Mouse (Mus musculus): ENCODE data around the gene Olfr1447. TPM values are rescaled to one million over a fixed set of nuclear protein-coding genes. Genes with fewer than 3 reads are reported as not detected.

The Olfr1447 gene
- polyA plus RNA-seq (2015; fragmentation: Nextera tagmentation; extraction: Ambion mirVana) = not detected in 2 replicates

DNA sequence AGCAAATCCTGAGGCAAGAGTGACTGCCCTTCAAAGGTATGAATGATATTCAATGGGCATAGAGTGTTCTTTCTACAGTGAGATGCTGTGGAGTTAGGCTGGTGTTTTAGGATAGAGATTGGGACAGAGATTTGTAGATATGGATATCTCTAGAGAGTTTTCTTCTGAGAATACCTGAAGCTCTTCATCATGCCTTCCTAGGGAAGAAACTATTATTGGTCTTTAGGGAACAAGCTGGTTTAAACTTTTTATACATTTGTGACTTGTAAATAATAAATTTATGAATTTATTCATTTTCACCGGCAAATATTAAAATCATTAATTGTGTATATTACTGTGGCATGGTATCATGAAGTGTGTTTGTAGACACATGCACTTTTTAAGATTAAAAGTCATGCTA lies at the start of gene Olfr1447:
Gene Olfr1447, minus strand, starts transcription at position 101 of the 400 bp plus-strand sequence.
- H3K4me1 ChIP-seq (replicated peaks) = no peaks in the 10 kb centered on the region

DNA sequence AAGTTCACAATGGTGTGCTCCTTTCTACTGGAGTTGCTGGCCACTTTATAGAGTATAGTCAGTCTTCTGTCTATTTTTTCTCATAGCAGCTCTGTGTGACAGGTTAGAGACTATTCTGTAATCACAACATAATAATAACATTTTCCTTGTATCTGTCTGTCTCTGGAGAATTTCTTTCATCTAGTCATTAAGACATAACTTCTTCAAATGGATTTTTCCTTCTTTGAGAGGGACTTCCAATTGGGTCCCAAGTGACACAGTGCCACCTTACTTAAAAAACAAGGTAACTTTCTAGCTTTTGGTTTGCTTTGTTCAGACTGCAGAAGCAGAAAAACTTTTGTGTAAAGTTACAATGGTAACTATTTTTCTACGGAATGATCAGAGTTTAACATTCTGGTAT lies 46.4 kb upstream of the Olfr1447 start, which contains the start of gene Olfr1450:
Gene Olfr1450, plus strand, starts transcription at position 301 of the 400 bp plus-strand sequence.
- 90% methylated on average over 1 of the region's 1 CpGs for WGBS
- H3K36me3 ChIP-seq = no peaks in the 10 kb centered on the region
- H3K9ac ChIP-seq = no peak within 1 kb of the TSS
- H3K4me2 ChIP-seq (replicated peaks) = no peak within 1 kb of the TSS
- no peaks in the 10 kb centered on the region for H3K27me3 ChIP-seq (replicated peaks)
- H3K27ac ChIP-seq = no peak within 1 kb of the TSS
- ATAC-seq = no peak
- no peaks in the 10 kb centered on the region for H3K9me3 ChIP-seq
- no peak within 1 kb of the TSS for H3K4me3 ChIP-seq (replicated peaks)
- no peaks in the 10 kb centered on the region for H3K4me1 ChIP-seq (replicated peaks)

More for the DNA sequence above, at the start of gene Olfr1447:
- H3K27me3 ChIP-seq (replicated peaks) = no peaks in the 10 kb centered on the region
- no peaks in the 10 kb centered on the region for H3K9me3 ChIP-seq
- 90% methylated on average over 1 of the region's 1 CpGs for WGBS
- no peak within 1 kb of the TSS for H3K4me3 ChIP-seq (replicated peaks)
- no peak within 1 kb of the TSS for H3K9ac ChIP-seq
- no peaks in the 10 kb centered on the region for H3K36me3 ChIP-seq
- no peak within 1 kb of the TSS for H3K4me2 ChIP-seq (replicated peaks)
- ATAC-seq = no peak
- no peak within 1 kb of the TSS for H3K27ac ChIP-seq

DNA sequence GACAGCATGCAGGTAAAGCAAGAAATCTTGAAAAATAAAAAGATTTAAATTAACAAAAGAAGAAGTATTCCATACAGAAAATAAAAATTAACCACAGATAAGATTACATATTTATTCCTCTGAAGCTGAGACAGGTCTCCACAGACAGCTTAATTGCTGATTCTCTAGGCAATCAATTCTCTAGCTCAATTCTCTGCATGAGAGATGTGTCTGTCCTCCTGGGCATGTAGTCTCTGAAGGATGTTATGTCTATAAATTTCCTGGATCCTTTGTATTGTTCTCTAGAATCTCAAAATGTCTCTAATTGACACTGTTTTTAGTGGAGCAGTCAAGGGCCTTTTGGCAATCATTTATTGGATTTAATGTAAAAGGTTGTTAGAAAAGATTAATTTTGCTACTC lies 27.0 kb upstream of the Olfr1447 start, which contains the start of gene Olfr1449:
Gene Olfr1449, plus strand, starts transcription at position 301 of the 400 bp plus-strand sequence.
- H3K4me2 ChIP-seq (replicated peaks) = no peak within 1 kb of the TSS
- H3K9me3 ChIP-seq = no peaks in the 10 kb centered on the region
- no peak for ATAC-seq
- H3K27ac ChIP-seq = no peak within 1 kb of the TSS
- H3K27me3 ChIP-seq (replicated peaks) = no peaks in the 10 kb centered on the region
- H3K9ac ChIP-seq = no peak within 1 kb of the TSS
- H3K4me3 ChIP-seq (replicated peaks) = no peak within 1 kb of the TSS
- H3K4me1 ChIP-seq (replicated peaks) = no peaks in the 10 kb centered on the region
- H3K36me3 ChIP-seq = no peaks in the 10 kb centered on the region

DNA sequence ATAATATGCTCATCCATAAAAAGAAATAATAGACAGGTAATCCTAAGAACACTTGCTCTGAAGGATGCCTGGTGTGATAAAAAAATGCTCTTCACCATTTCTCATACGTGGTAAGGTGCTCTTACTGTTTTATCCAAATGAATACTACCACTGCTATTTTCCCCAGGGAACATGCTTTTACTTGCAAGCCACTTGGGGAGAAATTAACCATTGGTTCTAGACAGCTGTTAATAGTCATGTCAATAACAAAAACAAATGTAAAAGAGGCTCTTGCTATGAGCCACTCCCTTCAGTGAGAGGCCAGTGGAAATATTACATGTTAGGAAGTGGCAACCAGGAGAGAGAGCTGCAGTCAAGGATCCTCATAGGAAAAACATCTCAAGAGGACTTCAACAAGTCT lies 20.8 kb upstream of the Olfr1447 start, which contains the start of gene Olfr1448:
Gene Olfr1448, minus strand, starts transcription at position 101 of the 400 bp plus-strand sequence.
- Histone ChIP-seq H3K4me3 (replicated peaks) (no peak within 1 kb of the TSS), H3K27me3 (replicated peaks) (no peaks in the 10 kb centered on the region), H3K9me3 (no peaks in the 10 kb centered on the region), H3K4me2 (replicated peaks) (no peak within 1 kb of the TSS), H3K9ac (no peak within 1 kb of the TSS), H3K36me3 (no peaks in the 10 kb centered on the region), H3K27ac (no peak within 1 kb of the TSS), H3K4me1 (replicated peaks) (no peaks in the 10 kb centered on the region)
- no peak for ATAC-seq
- 72% methylated on average over 1 of the region's 1 CpGs for WGBS

DNA sequence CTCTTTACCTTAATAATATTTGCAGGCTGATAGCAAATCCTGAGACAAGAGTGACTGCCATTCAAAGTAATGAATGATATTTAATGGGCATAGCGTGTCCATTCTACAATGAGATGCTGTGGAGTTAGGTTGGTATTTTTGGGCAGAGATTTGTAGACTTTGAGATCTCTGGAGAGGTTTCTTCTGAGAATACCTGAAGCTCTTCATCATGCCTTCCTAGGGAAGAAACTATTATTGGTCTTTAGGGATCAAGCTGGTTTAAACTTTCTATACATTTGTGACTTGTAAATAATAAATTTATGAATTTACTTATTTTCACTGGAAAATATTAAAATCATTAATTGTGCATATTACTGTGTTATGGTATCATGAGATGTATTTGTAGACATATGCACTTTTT lies 10.1 kb downstream of the Olfr1447 start, which contains the start of gene Olfr1446:
Gene Olfr1446, minus strand, starts transcription at position 101 of the 400 bp plus-strand sequence.
- no peak within 1 kb of the TSS for H3K9ac ChIP-seq
- no peaks in the 10 kb centered on the region for H3K27me3 ChIP-seq (replicated peaks)
- WGBS = 81% methylated on average over 1 of the region's 1 CpGs
- no peaks in the 10 kb centered on the region for H3K36me3 ChIP-seq
- H3K27ac ChIP-seq = no peak within 1 kb of the TSS
- no peaks in the 10 kb centered on the region for H3K9me3 ChIP-seq
- no peak within 1 kb of the TSS for H3K4me3 ChIP-seq (replicated peaks)
- no peaks in the 10 kb centered on the region for H3K4me1 ChIP-seq (replicated peaks)
- no peak for ATAC-seq
- no peak within 1 kb of the TSS for H3K4me2 ChIP-seq (replicated peaks)

GRCm38 (mm10) chr19:12883555-12883954 lies 20.0 kb downstream of the Olfr1447 start, which contains the start of gene Olfr1445:
Gene Olfr1445, plus strand, starts transcription at chr19:12883855.
- 91% methylated on average over 2 of the region's 2 CpGs for WGBS
- Histone ChIP-seq H3K36me3 (no peaks in the 10 kb centered on the region), H3K9ac (no peak within 1 kb of the TSS), H3K4me2 (replicated peaks) (no peak within 1 kb of the TSS), H3K27me3 (replicated peaks) (no peaks in the 10 kb centered on the region), H3K4me3 (replicated peaks) (no peak within 1 kb of the TSS), H3K27ac (no peak within 1 kb of the TSS), H3K9me3 (no peaks in the 10 kb centered on the region), H3K4me1 (replicated peaks) (no peaks in the 10 kb centered on the region)
- ATAC-seq = no peak

DNA sequence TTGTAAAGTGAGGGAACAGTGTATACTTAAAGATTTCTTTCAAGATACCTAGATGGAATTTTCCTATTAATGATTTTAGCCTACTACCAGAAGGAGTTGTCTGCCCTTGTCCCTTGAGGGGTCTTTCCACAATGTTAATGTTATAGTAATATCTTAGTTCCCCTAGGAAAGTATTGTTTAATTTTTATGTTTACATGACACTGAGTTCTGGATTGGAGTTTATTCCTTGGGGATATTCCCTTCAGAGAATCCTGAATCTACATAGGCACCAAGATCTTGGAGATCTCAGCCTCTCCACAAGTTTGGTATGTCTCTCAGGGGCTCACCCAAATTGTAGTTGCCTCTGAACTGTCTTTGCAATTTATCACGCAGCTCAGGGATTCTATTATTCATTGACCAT lies 46.6 kb downstream of the Olfr1447 start, which contains the start of gene Olfr1444:
Gene Olfr1444, plus strand, starts transcription at position 301 of the 400 bp plus-strand sequence.
- no peak within 1 kb of the TSS for H3K9ac ChIP-seq
- ATAC-seq = no peak

More for the DNA sequence above, 46.6 kb downstream of the Olfr1447 start, which contains the start of gene Olfr1444:
- Histone ChIP-seq H3K4me1 (replicated peaks) (no peaks in the 10 kb centered on the region), H3K27me3 (replicated peaks) (no peaks in the 10 kb centered on the region), H3K36me3 (no peaks in the 10 kb centered on the region), H3K4me3 (replicated peaks) (no peak within 1 kb of the TSS), H3K9me3 (no peaks in the 10 kb centered on the region), H3K27ac (no peak within 1 kb of the TSS), H3K4me2 (replicated peaks) (no peak within 1 kb of the TSS)
- 75% methylated on average over 1 of the region's 1 CpGs for WGBS

Other genes with a start within 250 kb of the Olfr1447 start
- not detected in 2 replicates for gene Olfr1442, start 233.3 kb downstream of the Olfr1447 start, polyA plus RNA-seq (2015; fragmentation: Nextera tagmentation; extraction: Ambion mirVana)
- not detected in 2 replicates for gene Olfr1443, start 225.6 kb downstream of the Olfr1447 start, polyA plus RNA-seq (2015; fragmentation: Nextera tagmentation; extraction: Ambion mirVana)
- gene Keg1, start 208.0 kb downstream of the Olfr1447 start, polyA plus RNA-seq (2015; fragmentation: Nextera tagmentation; extraction: Ambion mirVana) = 2.9 and 3.5 TPM in 2 replicates
- 0.82 and 1.4 TPM in 2 replicates for gene Cntf, start 138.1 kb downstream of the Olfr1447 start, polyA plus RNA-seq (2015; fragmentation: Nextera tagmentation; extraction: Ambion mirVana)
- 14.0 and 15.4 TPM in 2 replicates for gene Zfp91, start 107.6 kb downstream of the Olfr1447 start, polyA plus RNA-seq (2015; fragmentation: Nextera tagmentation; extraction: Ambion mirVana)
- gene Lpxn, start 107.5 kb downstream of the Olfr1447 start, polyA plus RNA-seq (2015; fragmentation: Nextera tagmentation; extraction: Ambion mirVana) = 2.3 and 3.0 TPM in 2 replicates
- not detected in 2 replicates for gene Gm5244, start 57.1 kb downstream of the Olfr1447 start, polyA plus RNA-seq (2015; fragmentation: Nextera tagmentation; extraction: Ambion mirVana)
- gene Olfr1444, start 46.5 kb downstream of the Olfr1447 start, polyA plus RNA-seq (2015; fragmentation: Nextera tagmentation; extraction: Ambion mirVana) = not detected in 2 replicates
- not detected in 2 replicates for gene Olfr1445, start 19.9 kb downstream of the Olfr1447 start, polyA plus RNA-seq (2015; fragmentation: Nextera tagmentation; extraction: Ambion mirVana)
- not detected in 2 replicates for gene Olfr1446, start 10.2 kb downstream of the Olfr1447 start, polyA plus RNA-seq (2015; fragmentation: Nextera tagmentation; extraction: Ambion mirVana)
- gene Olfr1448, start 20.7 kb upstream of the Olfr1447 start, polyA plus RNA-seq (2015; fragmentation: Nextera tagmentation; extraction: Ambion mirVana) = not detected in 2 replicates
- not detected in 2 replicates for gene Olfr1449, start 27.1 kb upstream of the Olfr1447 start, polyA plus RNA-seq (2015; fragmentation: Nextera tagmentation; extraction: Ambion mirVana)
- gene Olfr1450, start 46.5 kb upstream of the Olfr1447 start, polyA plus RNA-seq (2015; fragmentation: Nextera tagmentation; extraction: Ambion mirVana) = not detected in 2 replicates
- not detected in 2 replicates for gene Olfr1451, start 91.3 kb upstream of the Olfr1447 start, polyA plus RNA-seq (2015; fragmentation: Nextera tagmentation; extraction: Ambion mirVana)
- gene Olfr1453, start 124.6 kb upstream of the Olfr1447 start, polyA plus RNA-seq (2015; fragmentation: Nextera tagmentation; extraction: Ambion mirVana) = not detected in 2 replicates
- not detected in 2 replicates for gene Olfr1454, start 156.9 kb upstream of the Olfr1447 start, polyA plus RNA-seq (2015; fragmentation: Nextera tagmentation; extraction: Ambion mirVana)
- gene Olfr1457, start 194.1 kb upstream of the Olfr1447 start, polyA plus RNA-seq (2015; fragmentation: Nextera tagmentation; extraction: Ambion mirVana) = not detected in 2 replicates
- not detected in 2 replicates for gene Olfr1458, start 203.0 kb upstream of the Olfr1447 start, polyA plus RNA-seq (2015; fragmentation: Nextera tagmentation; extraction: Ambion mirVana)
- not detected in 2 replicates for gene Olfr1459, start 245.8 kb upstream of the Olfr1447 start, polyA plus RNA-seq (2015; fragmentation: Nextera tagmentation; extraction: Ambion mirVana)